Comparison of ENCODE assay signal across 9 mouse cellular contexts in genomic region chr13:41283256-41283655, GRCm38 (mm10). TPM values are rescaled to one million over a fixed set of nuclear protein-coding genes. Genes with fewer than 3 reads are reported as not detected.
A peak's percentile ranks its signal among the peaks of the same experiment; 100 is the strongest.
DNase-seq lines count a peak whose midpoint lies in the region; ATAC-seq lines count a peak whose summit lies in the region.
"Had no signal": no experiment of that assay in that cellular context is flagged by ENCODE, and none has a peak within 500 bp of the region (broad histone marks: within the 10 kb centered on the region; RNA-seq: fewer than 3 reads in every experiment).

No protein-coding gene starts in this region.

- peak; percentile 96 for DNase-seq in midbrain, embryonic 11.5 days (ENCODE audit: low spot score, missing footprints)
- peak; percentile 52 for DNase-seq in c-Kit-positive CD71-positive TER-119-positive erythroid progenitor cells, embryonic 14.5 days (ENCODE audit: low spot score)
- peak; percentile 21 to 48 for DNase-seq in layer of hippocampus, postnatal 36 days
- peak; percentile 57 to 79 for DNase-seq in spleen, postnatal 4 days (ENCODE audit: low spot score in 2 of 2)

- no peaks in the 10 kb centered on the region for H3K4me1 ChIP-seq in midbrain, embryonic 11.5 days (ENCODE audit: control insufficient read depth, insufficient read depth, low read length)
- no peaks in the 10 kb centered on the region for H3K4me1 ChIP-seq in midbrain, embryonic 16.5 days (ENCODE audit: control insufficient read depth, insufficient read depth, low read length)
- no peaks in the 10 kb centered on the region for H3K4me1 ChIP-seq in forebrain, embryonic 15.5 days
- no peaks in the 10 kb centered on the region for H3K4me1 ChIP-seq in hindbrain, embryonic 16.5 days (ENCODE audit: control insufficient read depth, insufficient read depth, low read depth, low read length)
- H3K4me1 ChIP-seq in midbrain, embryonic 13.5 days (replicated peaks): no peaks in the 10 kb centered on the region

- no peak overlapping the region for H3K4me2 ChIP-seq in midbrain, embryonic 11.5 days
- H3K4me2 ChIP-seq in midbrain, embryonic 16.5 days (ENCODE audit: low read length): no peak overlapping the region
- H3K4me2 ChIP-seq in forebrain, embryonic 15.5 days (replicated peaks): no peak overlapping the region
- no peak overlapping the region for H3K4me2 ChIP-seq in hindbrain, embryonic 16.5 days (ENCODE audit: low read length)
- no peak overlapping the region for H3K4me2 ChIP-seq in midbrain, embryonic 13.5 days (replicated peaks)

- H3K36me3 ChIP-seq in midbrain, embryonic 11.5 days (ENCODE audit: control insufficient read depth, insufficient read depth, low read length): no peaks in the 10 kb centered on the region
- H3K36me3 ChIP-seq in midbrain, embryonic 16.5 days (ENCODE audit: control insufficient read depth, insufficient read depth, low read length): no peaks in the 10 kb centered on the region
- no peaks in the 10 kb centered on the region for H3K36me3 ChIP-seq in forebrain, embryonic 15.5 days
- no peaks in the 10 kb centered on the region for H3K36me3 ChIP-seq in hindbrain, embryonic 16.5 days (ENCODE audit: control insufficient read depth, insufficient read depth, low read length)
- no peaks in the 10 kb centered on the region for H3K36me3 ChIP-seq in midbrain, embryonic 13.5 days

- WGBS in midbrain, embryonic 11.5 days: 39% methylated on average over 5 of the region's 5 CpGs
- WGBS in midbrain, embryonic 16.5 days: 30% methylated on average over 5 of the region's 5 CpGs
- WGBS in forebrain, embryonic 15.5 days: 21% methylated on average over 5 of the region's 5 CpGs
- WGBS in hindbrain, embryonic 16.5 days: 30% methylated on average over 5 of the region's 5 CpGs
- 28% methylated on average over 5 of the region's 5 CpGs for WGBS in midbrain, embryonic 13.5 days

- no peak overlapping the region for H3K27ac ChIP-seq in midbrain, embryonic 11.5 days (ENCODE audit: low read depth, low read length)
- H3K27ac ChIP-seq in midbrain, embryonic 16.5 days (ENCODE audit: low read length): no peak overlapping the region
- H3K27ac ChIP-seq in forebrain, embryonic 15.5 days (replicated peaks): no peak overlapping the region
- no peak overlapping the region for H3K27ac ChIP-seq in hindbrain, embryonic 16.5 days (ENCODE audit: low read depth, low read length)
- no peak overlapping the region for H3K27ac ChIP-seq in midbrain, embryonic 13.5 days

- ATAC-seq in midbrain, embryonic 11.5 days (ENCODE audit: low FRiP score): no peak
- ATAC-seq in midbrain, embryonic 16.5 days: no peak
- peak; percentile 71 for ATAC-seq in forebrain, embryonic 15.5 days (replicated peaks)
- ATAC-seq in hindbrain, embryonic 16.5 days: peak; percentile 54
- ATAC-seq in midbrain, embryonic 13.5 days: peak; percentile 60; the same call in 1 of the 2 replicates

- H3K9ac ChIP-seq in midbrain, embryonic 11.5 days (ENCODE audit: low read length): no peak overlapping the region
- no peak overlapping the region for H3K9ac ChIP-seq in midbrain, embryonic 16.5 days (ENCODE audit: low read depth, low read length)
- H3K9ac ChIP-seq in forebrain, embryonic 15.5 days (replicated peaks): no peak overlapping the region
- H3K9ac ChIP-seq in hindbrain, embryonic 16.5 days (ENCODE audit: low read depth, low read length): no peak overlapping the region
- no peak overlapping the region for H3K9ac ChIP-seq in midbrain, embryonic 13.5 days (replicated peaks)

- H3K4me3 ChIP-seq in midbrain, embryonic 11.5 days (ENCODE audit: low read depth, low read length): no peak overlapping the region
- no peak overlapping the region for H3K4me3 ChIP-seq in midbrain, embryonic 16.5 days (ENCODE audit: low read depth, low read length)
- H3K4me3 ChIP-seq in forebrain, embryonic 15.5 days: no peak overlapping the region
- no peak overlapping the region for H3K4me3 ChIP-seq in hindbrain, embryonic 16.5 days (ENCODE audit: low read length)
- H3K4me3 ChIP-seq in midbrain, embryonic 13.5 days (replicated peaks): no peak overlapping the region
- H3K4me3 ChIP-seq: myocyte had no signal

- H3K27me3 ChIP-seq in midbrain, embryonic 11.5 days (ENCODE audit: control insufficient read depth, insufficient read depth, low read length): no peaks in the 10 kb centered on the region
- H3K27me3 ChIP-seq in midbrain, embryonic 16.5 days (ENCODE audit: control insufficient read depth, insufficient read depth, low read depth, low read length): no peaks in the 10 kb centered on the region
- no peaks in the 10 kb centered on the region for H3K27me3 ChIP-seq in forebrain, embryonic 15.5 days
- no peaks in the 10 kb centered on the region for H3K27me3 ChIP-seq in hindbrain, embryonic 16.5 days (replicated peaks; ENCODE audit: control insufficient read depth, insufficient read depth, low read length)
- H3K27me3 ChIP-seq in midbrain, embryonic 13.5 days: peaks cover 3% of the 10 kb centered on the region; the same call in 1 of the 2 replicates

- no peaks in the 10 kb centered on the region for H3K9me3 ChIP-seq in midbrain, embryonic 11.5 days (ENCODE audit: control insufficient read depth, low read length)
- no peaks in the 10 kb centered on the region for H3K9me3 ChIP-seq in midbrain, embryonic 16.5 days (replicated peaks; ENCODE audit: control insufficient read depth, low read length, poor library complexity, severe bottlenecking)
- H3K9me3 ChIP-seq in forebrain, embryonic 15.5 days: no peaks in the 10 kb centered on the region
- H3K9me3 ChIP-seq in hindbrain, embryonic 16.5 days (ENCODE audit: control insufficient read depth, low read length): no peaks in the 10 kb centered on the region
- no peaks in the 10 kb centered on the region for H3K9me3 ChIP-seq in midbrain, embryonic 13.5 days

RNA-seq across cellular contexts. Expression of gene Gm17364, which starts 9.5 kb away (rescaled TPM):
- not detected in 2 replicates for polyA plus RNA-seq in midbrain, embryonic 11.5 days (2014; fragmentation: Nextera tagmentation; extraction: Ambion mirVana)
- polyA plus RNA-seq in midbrain, embryonic 16.5 days (2015; fragmentation: Nextera tagmentation; extraction: Ambion mirVana): not detected in 2 replicates
- not detected in 2 replicates for polyA plus RNA-seq in forebrain, embryonic 15.5 days (2015; fragmentation: Nextera tagmentation; extraction: Ambion mirVana)
- not detected in 2 replicates for polyA plus RNA-seq in hindbrain, embryonic 16.5 days (2015; fragmentation: Nextera tagmentation; extraction: Ambion mirVana)
- not detected for total RNA-seq in layer of hippocampus, postnatal 36 days (2021)
- polyA plus RNA-seq in midbrain, embryonic 13.5 days (2015; fragmentation: Nextera tagmentation; extraction: Ambion mirVana): not detected in 2 replicates
- polyA plus RNA-seq: myocyte had no signal

RNA-seq across cellular contexts. Expression of gene Smim13, which starts 33.6 kb away (rescaled TPM):
- polyA plus RNA-seq in midbrain, embryonic 11.5 days (2014; fragmentation: Nextera tagmentation; extraction: Ambion mirVana): 13.2 and 13.7 TPM in 2 replicates
- 25.9 and 27.2 TPM in 2 replicates for polyA plus RNA-seq in midbrain, embryonic 16.5 days (2015; fragmentation: Nextera tagmentation; extraction: Ambion mirVana)
- 22.3 and 25.0 TPM in 2 replicates for polyA plus RNA-seq in forebrain, embryonic 15.5 days (2015; fragmentation: Nextera tagmentation; extraction: Ambion mirVana)
- 28.5 and 31.3 TPM in 2 replicates for polyA plus RNA-seq in hindbrain, embryonic 16.5 days (2015; fragmentation: Nextera tagmentation; extraction: Ambion mirVana)
- 100 to 1,000 TPM; 140 to 159 TPM for total RNA-seq in layer of hippocampus, postnatal 36 days (2021)
- polyA plus RNA-seq in midbrain, embryonic 13.5 days (2015; fragmentation: Nextera tagmentation; extraction: Ambion mirVana): 15.5 and 16.2 TPM in 2 replicates

Comparison
In these comparisons a context has a peak if more than half of its experiments do, and no peak if none do; other contexts are left out.
1. ATAC-seq: peak in forebrain, embryonic 15.5 days (single experiment), hindbrain, embryonic 16.5 days (single experiment) and midbrain, embryonic 13.5 days (single experiment); none in midbrain, embryonic 11.5 days (single experiment) and midbrain, embryonic 16.5 days (single experiment).
2. DNase-seq: peak in every context shown above with its lines; median percentile 96 in midbrain, embryonic 11.5 days; 68 in spleen, postnatal 4 days; 52 in c-Kit-positive CD71-positive TER-119-positive erythroid progenitor cells, embryonic 14.5 days; 34 in layer of hippocampus, postnatal 36 days.